Mouse (Mus musculus): Measurements from ENCODE around the gene Golga5. TPM values are rescaled to one million over a fixed set of nuclear protein-coding genes. Genes with fewer than 3 reads are reported as not detected.

Gene Golga5
- total and polyA plus RNA-seq, 3 experiments, result 29.5 to 35.7 (median 35.5) TPM

GRCm38 (mm10) chr12:102443676-102444075, 25.3 kb upstream of the Golga5 start:
- no peak overlapping the region for H3K4me3 ChIP-seq (replicated peaks in 1 of 3; ENCODE audit: low read depth in 2 of 3, low read length in 2 of 3, poor library complexity in 1 of 3)
- TF ChIP-seq NRF1 (IDR thresholded peaks at IDR 0.05; ENCODE audit: low read depth, low read length) (no peak), KAT2A (IDR thresholded peaks at IDR 0.05; ENCODE audit: insufficient replicate concordance, low read length) (no peak), E2F4 (IDR thresholded peaks at IDR 0.05; ENCODE audit: insufficient replicate concordance, low read depth, low read length) (no peak), HCFC1 (IDR thresholded peaks at IDR 0.05; ENCODE audit: low read depth, low read length) (no peak), ZNF384 (IDR thresholded peaks at IDR 0.05; ENCODE audit: low read depth, low read length) (no peak), MAZ (IDR thresholded peaks at IDR 0.05; ENCODE audit: low read depth, low read length) (no peak), RAD21 (IDR thresholded peaks at IDR 0.05; ENCODE audit: low read depth, low read length) (no peak), TCF12 (IDR thresholded peaks at IDR 0.05; ENCODE audit: low read depth, low read length) (no peak), ZMIZ1 (IDR thresholded peaks at IDR 0.05; ENCODE audit: low read depth, low read length) (no peak), MXI1 (IDR thresholded peaks at IDR 0.05; ENCODE audit: low read depth, low read length) (no peak), MYC (IDR thresholded peaks at IDR 0.05; ENCODE audit: low read depth, low read length) (no peak), PAX5 (IDR thresholded peaks at IDR 0.05; ENCODE audit: low read length) (no peak), BHLHE40 (IDR thresholded peaks at IDR 0.05; ENCODE audit: low read depth, low read length) (no peak), MAX (IDR thresholded peaks at IDR 0.05; ENCODE audit: low read length) (no peak), GABPA (IDR thresholded peaks at IDR 0.05; ENCODE audit: insufficient replicate concordance, low read depth, low read length) (no peak), JUN (IDR thresholded peaks at IDR 0.05; ENCODE audit: insufficient read depth, low read depth, low read length) (no peak), IRF4 (IDR thresholded peaks at IDR 0.05; ENCODE audit: low read depth, low read length) (no peak)
- H3K4me1 ChIP-seq (ENCODE audit: control insufficient read depth in 1 of 2, insufficient read depth in 2 of 2), result peaks cover 4 to 39% of the 10 kb centered on the region in 2 experiments; a peak in 3 of 4 replicates
- no peak overlapping the region for H3K4me2 ChIP-seq (ENCODE audit: insufficient read depth, low read depth, poor library complexity, severe bottlenecking)
- H3K9ac ChIP-seq (ENCODE audit: insufficient read depth, low read depth), result no peak overlapping the region
- H3K36me3 ChIP-seq (replicated peaks in 1 of 2; ENCODE audit: control insufficient read depth in 1 of 2, insufficient read depth in 1 of 2, low read length in 1 of 2), result no peaks in the 10 kb centered on the region
- H3K79me2 ChIP-seq (replicated peaks; ENCODE audit: control insufficient read depth, extremely low read depth, insufficient read depth, poor library complexity, severe bottlenecking), result peaks cover 2% of the 10 kb centered on the region
- in situ Hi-C loops (cut with MboI; ENCODE audit: low pct_ligation_motif_present, low pct_unique_long_range_greater_than_20kb, low sequenced_read_pairs) (no loop called here), dilution Hi-C loops (cut with MboI; ENCODE audit: extremely low pct_ligation_motif_present, extremely low pct_unique_long_range_greater_than_20kb, low sequenced_read_pairs) (no loop called here)
- no peak overlapping the region for H3K27ac ChIP-seq (ENCODE audit: insufficient read depth, low read depth)
- no peaks in the 10 kb centered on the region for H3K9me3 ChIP-seq (replicated peaks; ENCODE audit: low read length)
- no peak for DNase-seq (ENCODE audit: extremely low read depth)
- H3K27me3 ChIP-seq (replicated peaks), result no peaks in the 10 kb centered on the region

DNA sequence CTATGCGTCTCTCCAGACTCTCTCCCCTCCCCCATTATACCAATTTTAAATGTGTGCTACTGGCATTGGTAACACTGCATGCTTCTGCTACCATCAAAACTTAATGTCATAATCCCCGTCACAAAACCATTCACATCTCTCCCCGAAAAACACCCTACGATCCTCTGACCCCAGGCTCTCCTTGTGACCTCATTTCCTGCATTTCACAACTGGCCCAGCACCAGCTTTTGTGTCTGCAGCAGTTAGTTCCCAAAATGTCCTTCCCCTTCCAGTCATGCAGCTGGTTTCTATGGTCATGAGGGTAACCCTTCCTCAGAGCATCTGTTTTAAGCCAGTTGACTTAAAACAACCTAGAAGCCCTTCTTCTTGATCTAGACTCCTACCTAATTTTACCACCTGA, 23.5 kb upstream of the Golga5 start:
- H3K4me2 ChIP-seq (ENCODE audit: insufficient read depth, low read depth, poor library complexity, severe bottlenecking), result no peak overlapping the region
- no peak overlapping the region for H3K4me3 ChIP-seq (replicated peaks in 1 of 3; ENCODE audit: low read depth in 2 of 3, low read length in 2 of 3, poor library complexity in 1 of 3)
- in situ Hi-C loops (cut with MboI; ENCODE audit: low pct_ligation_motif_present, low pct_unique_long_range_greater_than_20kb, low sequenced_read_pairs) (no loop called here), dilution Hi-C loops (cut with MboI; ENCODE audit: extremely low pct_ligation_motif_present, extremely low pct_unique_long_range_greater_than_20kb, low sequenced_read_pairs) (no loop called here)
- H3K4me1 ChIP-seq (ENCODE audit: control insufficient read depth in 1 of 2, insufficient read depth in 2 of 2), result peaks cover 9 to 42% of the 10 kb centered on the region in 2 experiments
- H3K36me3 ChIP-seq (replicated peaks in 1 of 2; ENCODE audit: control insufficient read depth in 1 of 2, insufficient read depth in 1 of 2, low read length in 1 of 2), result no peaks in the 10 kb centered on the region
- H3K27me3 ChIP-seq (replicated peaks), result no peaks in the 10 kb centered on the region
- TF ChIP-seq SIN3A (IDR thresholded peaks at IDR 0.05; ENCODE audit: low read length) (no peak), POLR2A (IDR thresholded peaks at IDR 0.05; ENCODE audit: low read depth, low read length) (no peak), JUN (IDR thresholded peaks at IDR 0.05; ENCODE audit: insufficient read depth, low read depth, low read length) (no peak), MAX (IDR thresholded peaks at IDR 0.05; ENCODE audit: low read length) (no peak), PAX5 (IDR thresholded peaks at IDR 0.05; ENCODE audit: low read length) (no peak), SMC3 (IDR thresholded peaks at IDR 0.05; ENCODE audit: low read depth, low read length) (no peak)
- H3K79me2 ChIP-seq (replicated peaks; ENCODE audit: control insufficient read depth, extremely low read depth, insufficient read depth, poor library complexity, severe bottlenecking), result no peaks in the 10 kb centered on the region
- H3K9me3 ChIP-seq (replicated peaks; ENCODE audit: low read length), result no peaks in the 10 kb centered on the region
- H3K27ac ChIP-seq (ENCODE audit: insufficient read depth, low read depth), result no peak overlapping the region
- H3K9ac ChIP-seq (ENCODE audit: insufficient read depth, low read depth), result no peak overlapping the region
- DNase-seq (ENCODE audit: extremely low read depth), result peak; percentile 48
